Mouse (Mus musculus): ENCODE measurements around the gene Lrrc4c. TPM values are rescaled to one million over a fixed set of nuclear protein-coding genes. Genes with fewer than 3 reads are reported as not detected.

The Lrrc4c gene
- polyA plus RNA-seq, 1 experiment from 2014 or later, result 0.66 TPM

- Histone ChIP-seq H3K27ac (ENCODE audit: low read depth) (no peak overlapping the region), H3K4me1 (ENCODE audit: insufficient read depth) (no peaks in the 10 kb centered on the region), H3K4me3 (ENCODE audit: low read depth, low read length) (no peak overlapping the region), H3K4me2 (no peak overlapping the region), H3K27me3 (ENCODE audit: insufficient read depth, low read length) (no peaks in the 10 kb centered on the region), H3K9ac (no peak overlapping the region), H3K9me3 (ENCODE audit: low read depth, low read length) (no peaks in the 10 kb centered on the region), H3K36me3 (ENCODE audit: insufficient read depth) (no peaks in the 10 kb centered on the region)
- no peak for TF ChIP-seq CTCF (IDR thresholded peaks at IDR 0.05; ENCODE audit: low read depth)
- ATAC-seq (ENCODE audit: insufficient read depth), result no peak
- 83% methylated on average over 3 of the region's 3 CpGs for WGBS
- DNase-seq, result no peak
These were observed 286.8 kb downstream of the Lrrc4c start for GRCm38 (mm10) chr2:96604801-96605200.

- no peak for TF ChIP-seq CTCF (IDR thresholded peaks at IDR 0.05; ENCODE audit: low read depth)
- 64% methylated on average over 1 of the region's 1 CpGs for WGBS
- Histone ChIP-seq H3K27ac (ENCODE audit: low read depth) (no peak overlapping the region), H3K4me2 (no peak overlapping the region), H3K4me3 (ENCODE audit: low read depth, low read length) (no peak overlapping the region), H3K9ac (no peak overlapping the region), H3K9me3 (ENCODE audit: low read depth, low read length) (no peaks in the 10 kb centered on the region), H3K27me3 (ENCODE audit: insufficient read depth, low read length) (no peaks in the 10 kb centered on the region), H3K4me1 (ENCODE audit: insufficient read depth) (no peaks in the 10 kb centered on the region), H3K36me3 (ENCODE audit: insufficient read depth) (no peaks in the 10 kb centered on the region)
- ATAC-seq (ENCODE audit: insufficient read depth), result no peak
- no peak for DNase-seq
These were observed 296.2 kb downstream of the Lrrc4c start for GRCm38 (mm10) chr2:96614121-96614520.

- Histone ChIP-seq H3K9me3 (ENCODE audit: low read depth, low read length) (no peaks in the 10 kb centered on the region), H3K9ac (no peak overlapping the region), H3K4me3 (ENCODE audit: low read depth, low read length) (no peak overlapping the region), H3K27ac (ENCODE audit: low read depth) (no peak overlapping the region), H3K36me3 (ENCODE audit: insufficient read depth) (no peaks in the 10 kb centered on the region), H3K4me2 (no peak overlapping the region), H3K27me3 (ENCODE audit: insufficient read depth, low read length) (no peaks in the 10 kb centered on the region), H3K4me1 (ENCODE audit: insufficient read depth) (no peaks in the 10 kb centered on the region)
- no peak for DNase-seq
- no peak for ATAC-seq (ENCODE audit: insufficient read depth)
- WGBS, result 49% methylated on average over 6 of the region's 6 CpGs
- no peak for TF ChIP-seq CTCF (IDR thresholded peaks at IDR 0.05; ENCODE audit: low read depth)
These were observed 300.8 kb downstream of the Lrrc4c start for GRCm38 (mm10) chr2:96618691-96619205.

GRCm38 (mm10) chr2:96667113-96667512 lies 349.1 kb downstream of the Lrrc4c start:
- H3K9ac ChIP-seq, result no peak overlapping the region
- no peak for TF ChIP-seq CTCF (IDR thresholded peaks at IDR 0.05; ENCODE audit: low read depth)
- WGBS, result 38% methylated on average over 4 of the region's 4 CpGs
- no peaks in the 10 kb centered on the region for H3K4me1 ChIP-seq (ENCODE audit: insufficient read depth)
- H3K4me3 ChIP-seq (ENCODE audit: low read depth, low read length), result no peak overlapping the region
- no peaks in the 10 kb centered on the region for H3K27me3 ChIP-seq (ENCODE audit: insufficient read depth, low read length)
- no peak overlapping the region for H3K4me2 ChIP-seq
- no peaks in the 10 kb centered on the region for H3K36me3 ChIP-seq (ENCODE audit: insufficient read depth)
- no peak overlapping the region for H3K27ac ChIP-seq (ENCODE audit: low read depth)
- ATAC-seq (ENCODE audit: insufficient read depth) (no peak), DNase-seq (no peak)
- no peaks in the 10 kb centered on the region for H3K9me3 ChIP-seq (ENCODE audit: low read depth, low read length)

- H3K27me3 ChIP-seq (ENCODE audit: insufficient read depth, low read length), result no peaks in the 10 kb centered on the region
- no peak overlapping the region for H3K9ac ChIP-seq
- DNase-seq (no peak), ATAC-seq (ENCODE audit: insufficient read depth) (no peak)
- H3K9me3 ChIP-seq (ENCODE audit: low read depth, low read length), result no peaks in the 10 kb centered on the region
- H3K36me3 ChIP-seq (ENCODE audit: insufficient read depth), result no peaks in the 10 kb centered on the region
- WGBS, result 60% methylated on average over 4 of the region's 4 CpGs
- no peak for TF ChIP-seq CTCF (IDR thresholded peaks at IDR 0.05; ENCODE audit: low read depth)
- no peak overlapping the region for H3K4me3 ChIP-seq (ENCODE audit: low read depth, low read length)
- H3K4me2 ChIP-seq, result no peak overlapping the region
- no peaks in the 10 kb centered on the region for H3K4me1 ChIP-seq (ENCODE audit: insufficient read depth)
- no peak overlapping the region for H3K27ac ChIP-seq (ENCODE audit: low read depth)
These were observed 363.8 kb downstream of the Lrrc4c start for GRCm38 (mm10) chr2:96681806-96682205.

- WGBS, result 59% methylated on average over 1 of the region's 1 CpGs
- TF ChIP-seq CTCF (IDR thresholded peaks at IDR 0.05; ENCODE audit: low read depth), result no peak
- Histone ChIP-seq H3K4me1 (ENCODE audit: insufficient read depth) (no peaks in the 10 kb centered on the region), H3K4me3 (ENCODE audit: low read depth, low read length) (no peak overlapping the region), H3K27ac (ENCODE audit: low read depth) (no peak overlapping the region), H3K4me2 (no peak overlapping the region), H3K9ac (no peak overlapping the region), H3K9me3 (ENCODE audit: low read depth, low read length) (no peaks in the 10 kb centered on the region), H3K36me3 (ENCODE audit: insufficient read depth) (no peaks in the 10 kb centered on the region), H3K27me3 (ENCODE audit: insufficient read depth, low read length) (no peaks in the 10 kb centered on the region)
- no peak for DNase-seq
- ATAC-seq (ENCODE audit: insufficient read depth), result no peak
These were observed 367.4 kb downstream of the Lrrc4c start for GRCm38 (mm10) chr2:96685328-96685727.

GRCm38 (mm10) chr2:96705004-96705403 lies 387.0 kb downstream of the Lrrc4c start:
- Histone ChIP-seq H3K27ac (ENCODE audit: low read depth) (no peak overlapping the region), H3K9me3 (ENCODE audit: low read depth, low read length) (no peaks in the 10 kb centered on the region), H3K36me3 (ENCODE audit: insufficient read depth) (no peaks in the 10 kb centered on the region), H3K4me1 (ENCODE audit: insufficient read depth) (no peaks in the 10 kb centered on the region), H3K4me3 (ENCODE audit: low read depth, low read length) (no peak overlapping the region), H3K27me3 (ENCODE audit: insufficient read depth, low read length) (no peaks in the 10 kb centered on the region), H3K4me2 (no peak overlapping the region), H3K9ac (no peak overlapping the region)
- no peak for DNase-seq
- no peak for TF ChIP-seq CTCF (IDR thresholded peaks at IDR 0.05; ENCODE audit: low read depth)
- 33% methylated on average over 3 of the region's 3 CpGs for WGBS
- ATAC-seq (ENCODE audit: insufficient read depth), result no peak

Data from lung, embryonic 14.5 days (tissue).